Mouse (Mus musculus) telencephalon, adult 2 months (tissue): ENCODE measurements around the gene Scml4.

ENCODE experiments used
- DNase-seq: peaks from one replicate; pipeline ENCODE4 v3.0.0-alpha.2; 2011; ENCODE audit warnings: low read depth, low spot score

The Scml4 gene

GRCm38 (mm10) chr10:42901361-42901760 lies 41.2 kb downstream of the Scml4 start:
- no peak for DNase-seq

GRCm38 (mm10) chr10:42903054-42903453 lies 42.9 kb downstream of the Scml4 start:
- DNase-seq = no peak

GRCm38 (mm10) chr10:42908562-42908961 lies 48.4 kb downstream of the Scml4 start:
- no peak for DNase-seq

GRCm38 (mm10) chr10:42910567-42910966 lies 50.4 kb downstream of the Scml4 start:
- no peak for DNase-seq

GRCm38 (mm10) chr10:42912056-42912455 lies 51.9 kb downstream of the Scml4 start:
- DNase-seq = no peak

GRCm38 (mm10) chr10:42913196-42913595 lies 53.0 kb downstream of the Scml4 start:
- DNase-seq = no peak

GRCm38 (mm10) chr10:42914146-42914545 lies 54.0 kb downstream of the Scml4 start:
- no peak for DNase-seq

- DNase-seq = no peak
These were observed 57.2 kb downstream of the Scml4 start for GRCm38 (mm10) chr10:42917355-42917754.

- DNase-seq = no peak
These were observed 59.6 kb downstream of the Scml4 start for GRCm38 (mm10) chr10:42919786-42920185.

- DNase-seq = no peak
These were observed 65.1 kb downstream of the Scml4 start for GRCm38 (mm10) chr10:42925103-42925866.

- no peak for DNase-seq
These were observed 70.0 kb downstream of the Scml4 start for GRCm38 (mm10) chr10:42930121-42930650.

GRCm38 (mm10) chr10:42932862-42933480 lies 72.8 kb downstream of the Scml4 start:
- no peak for DNase-seq

GRCm38 (mm10) chr10:42934672-42935071 lies 74.5 kb downstream of the Scml4 start:
- DNase-seq = no peak

GRCm38 (mm10) chr10:42936205-42936604 lies 76.0 kb downstream of the Scml4 start:
- no peak for DNase-seq

- DNase-seq = no peak
These were observed 78.2 kb downstream of the Scml4 start for GRCm38 (mm10) chr10:42938361-42938760.

- peak; percentile 12 for DNase-seq
These were observed 79.5 kb downstream of the Scml4 start for GRCm38 (mm10) chr10:42939691-42940090.

- no peak for DNase-seq
These were observed 80.3 kb downstream of the Scml4 start for GRCm38 (mm10) chr10:42940193-42941050.

GRCm38 (mm10) chr10:42941278-42941677 lies 81.1 kb downstream of the Scml4 start:
- no peak for DNase-seq

- DNase-seq = peak; percentile 47
These were observed 81.6 kb downstream of the Scml4 start for GRCm38 (mm10) chr10:42941697-42942221.

- no peak for DNase-seq
These were observed 82.1 kb downstream of the Scml4 start for GRCm38 (mm10) chr10:42942300-42942699.

- DNase-seq = no peak
These were observed 85.1 kb downstream of the Scml4 start for GRCm38 (mm10) chr10:42945316-42945715.

- no peak for DNase-seq
These were observed 87.2 kb downstream of the Scml4 start for GRCm38 (mm10) chr10:42947336-42947735.
